Comparison of ENCODE assay signal across 11 mouse cellular contexts in genomic region chr17:46086341-46086870, GRCm38 (mm10). TPM values are rescaled to one million over a fixed set of nuclear protein-coding genes. Genes with fewer than 3 reads are reported as not detected.
DNase-seq lines count a peak whose midpoint lies in the region; ATAC-seq and TF ChIP-seq lines count a peak whose summit lies in the region.
"Had no signal": no experiment of that assay in that cellular context is flagged by ENCODE, and none has a peak within 500 bp of the region (broad histone marks: within the 10 kb centered on the region; RNA-seq: fewer than 3 reads in every experiment).

No protein-coding gene starts in this region.

- peaks cover 37% of the 10 kb centered on the region for H3K4me1 ChIP-seq in limb, embryonic 11.5 days (ENCODE audit: control insufficient read depth, insufficient read depth, low read length)

- DNase-seq in kidney, postnatal 10 days, result peak; percentile 51
- DNase-seq in kidney, postnatal 25 days, result no peak
- peak; percentile 94 for DNase-seq in limb, embryonic 11.5 days (ENCODE audit: low spot score)
- no peak for DNase-seq in cerebellum, adult 18-20 months
- DNase-seq in cerebellum, postnatal 36 days, result no peak
- DNase-seq: kidney, adult 9 months had no signal

- ATAC-seq in common myeloid progenitor, adult 5-6 weeks (replicated peaks; ENCODE audit: low read depth, poor library complexity, severe bottlenecking), result peak; percentile 67
- peak; percentile 88 for ATAC-seq in limb, embryonic 11.5 days (ENCODE audit: insufficient number of reproducible peaks, low FRiP score, low TSS enrichment, low read depth)
- no peak for ATAC-seq in cerebellum, adult (ENCODE audit: insufficient number of reproducible peaks, low FRiP score, low TSS enrichment)
- ATAC-seq: Patski had no signal

- no peaks in the 10 kb centered on the region for H3K79me2 ChIP-seq in C2C12 (ENCODE audit: control insufficient read depth, insufficient read depth)

- no peak for TF ChIP-seq CTCF in C2C12 (IDR thresholded peaks at IDR 0.05; ENCODE audit: control insufficient read depth, insufficient read depth, insufficient read length)

- H3K4me2 ChIP-seq in limb, embryonic 11.5 days (ENCODE audit: low read depth, severe bottlenecking), result peak overlapping the region; percentile 26

- peak overlapping the region; percentile 6 for H3ac ChIP-seq in C2C12 (ENCODE audit: control insufficient read depth, insufficient read length, low read depth)

- H3K9me3 ChIP-seq in limb, embryonic 11.5 days (ENCODE audit: control insufficient read depth, low read length), result no peaks in the 10 kb centered on the region

- peak overlapping the region; percentile 48 for H3K9ac ChIP-seq in limb, embryonic 11.5 days (ENCODE audit: low read length)

- no peaks in the 10 kb centered on the region for H3K27me3 ChIP-seq in C2C12 (ENCODE audit: control insufficient read depth, insufficient read depth, insufficient read length)
- no peaks in the 10 kb centered on the region for H3K27me3 ChIP-seq in limb, embryonic 11.5 days (ENCODE audit: control insufficient read depth, insufficient read depth, low read length)

- 11% methylated on average over 17 of the region's 17 CpGs for WGBS in limb, embryonic 11.5 days

- no peaks in the 10 kb centered on the region for H3K36me3 ChIP-seq in C2C12 (ENCODE audit: control insufficient read depth, insufficient read depth)
- no peaks in the 10 kb centered on the region for H3K36me3 ChIP-seq in limb, embryonic 11.5 days (ENCODE audit: control insufficient read depth, insufficient read depth, low read length)

- peak overlapping the region; percentile 92 for H3K27ac ChIP-seq in limb, embryonic 11.5 days (replicated peaks; ENCODE audit: low read depth, low read length)

- H3K79me3 ChIP-seq in C2C12 (ENCODE audit: low read depth), result no peaks in the 10 kb centered on the region

- no peak overlapping the region for H3K4me3 ChIP-seq in C2C12 (ENCODE audit: insufficient read depth, poor library complexity, severe bottlenecking)
- H3K4me3 ChIP-seq in limb, embryonic 11.5 days (ENCODE audit: low read depth, low read length), result no peak overlapping the region
- H3K4me3 ChIP-seq: megakaryocyte, embryonic 14.5 days had no signal

TF ChIP-seq in C2C12, 6 proteins besides CTCF, POLR2A, EP300 and RAD21:
- no peak for TF ChIP-seq USF1 (IDR thresholded peaks at IDR 0.05; ENCODE audit: low read depth)
- peak; percentile 49 for TF ChIP-seq MYOD1 (IDR thresholded peaks at IDR 0.05; ENCODE audit: control insufficient read depth, insufficient read length, low read depth)
- TF ChIP-seq MAX (IDR thresholded peaks at IDR 0.05), result no peak

RNA-seq across cellular contexts. Expression of gene Mrps18a, which starts 24.4 kb away (rescaled TPM):
- 136 TPM for polyA plus RNA-seq in C2C12 (2012; fragmentation: generic; extraction: Trizol)
- total RNA-seq in common myeloid progenitor, adult 5-6 weeks (2017), result 41.5 and 50.5 TPM in 2 replicates
- polyA plus RNA-seq in limb, embryonic 11.5 days (2014; fragmentation: Nextera tagmentation; extraction: Ambion mirVana), result 152 and 165 TPM in 2 replicates

RNA-seq across cellular contexts. Expression of gene Vegfa, which starts 54.2 kb away (rescaled TPM):
- polyA plus RNA-seq in C2C12 (2012; fragmentation: generic; extraction: Trizol), result 52.5 TPM
- 13.2 and 17.9 TPM in 2 replicates for total RNA-seq in common myeloid progenitor, adult 5-6 weeks (2017)
- polyA plus RNA-seq in limb, embryonic 11.5 days (2014; fragmentation: Nextera tagmentation; extraction: Ambion mirVana), result 3.3 and 4.0 TPM in 2 replicates

RNA-seq across cellular contexts. Expression of gene Rsph9, which starts 57.6 kb away (rescaled TPM):
- polyA plus RNA-seq in C2C12 (2012; fragmentation: generic; extraction: Trizol), result 2.5 TPM
- total RNA-seq in common myeloid progenitor, adult 5-6 weeks (2017), result 1.3 TPM in 1 of 2 replicates, not detected in the other
- polyA plus RNA-seq in limb, embryonic 11.5 days (2014; fragmentation: Nextera tagmentation; extraction: Ambion mirVana), result 12.1 and 13.1 TPM in 2 replicates

Comparison
In these comparisons a context has a peak if more than half of its experiments do, and no peak if none do; other contexts are left out.
1. DNase-seq: peak in kidney, postnatal 10 days (single experiment) and limb, embryonic 11.5 days (single experiment); none in kidney, postnatal 25 days (0 of 2), cerebellum, adult 18-20 months (0 of 2) and cerebellum, postnatal 36 days (0 of 2).
2. RNA of gene Vegfa, which starts 54.2 kb away (polyA plus RNA-seq): 52.5 TPM in C2C12 (single experiment); 3.3 to 4.0 TPM in limb, embryonic 11.5 days; every median in the first group is over 10 times any median in the second.